ENCODE assay signal across 21 mouse cellular contexts in genomic region chr1:155795791-155796233, GRCm38 (mm10). TPM values are rescaled to one million over a fixed set of nuclear protein-coding genes. Genes with fewer than 3 reads are reported as not detected.
DNase-seq lines count a peak whose midpoint lies in the region; ATAC-seq lines count a peak whose summit lies in the region.
"Had no signal": no experiment of that assay in that cellular context is flagged by ENCODE, and none has a peak within 500 bp of the region (broad histone marks: within the 10 kb centered on the region; RNA-seq: fewer than 3 reads in every experiment).

No protein-coding gene starts in this region.

- no peak overlapping the region for H3K4me2 ChIP-seq in forebrain, embryonic 16.5 days (ENCODE audit: low read length)
- H3K4me2 ChIP-seq: hindbrain, embryonic 13.5 days; limb, embryonic 13.5 days had no signal

- no peaks in the 10 kb centered on the region for H3K27me3 ChIP-seq in forebrain, embryonic 16.5 days (replicated peaks; ENCODE audit: control insufficient read depth, insufficient read depth, low read length)
- H3K27me3 ChIP-seq: hindbrain, embryonic 13.5 days; limb, embryonic 13.5 days; megakaryocyte, embryonic 14.5 days; Patski had no signal

- peaks cover 7% of the 10 kb centered on the region for H3K36me3 ChIP-seq in forebrain, embryonic 16.5 days (ENCODE audit: control insufficient read depth, insufficient read depth)

- WGBS in forebrain, embryonic 16.5 days = 93% methylated on average over 5 of the region's 5 CpGs

- H3K27ac ChIP-seq in forebrain, embryonic 16.5 days (ENCODE audit: low read length) = no peak overlapping the region
- H3K27ac ChIP-seq: hindbrain, embryonic 13.5 days; limb, embryonic 13.5 days had no signal

- intact Hi-C loops in heart, postnatal 10 days (cut with DNase I) = no loop called here
- intact Hi-C loops in heart, postnatal 14 days (cut with DNase I) = no loop called here

- DNase-seq in heart, postnatal 10 days = peak; percentile 22 to 34
- DNase-seq in heart, postnatal 14 days = no peak
- DNase-seq in adipocyte (ENCODE audit: low spot score) = peak; percentile 98
- peak; percentile 67 for DNase-seq in ovary, postnatal 36 days (ENCODE audit: low spot score)
- no peak for DNase-seq in thymus, postnatal 0 days (ENCODE audit: low spot score)
- DNase-seq in right cerebral cortex, postnatal 25 days = no peak
- DNase-seq: cerebellum, adult 9-10 months; embryo, embryonic 11 days; heart, adult 11 months; kidney, adult 18-20 months; kidney, postnatal 4 days; thymus, postnatal 25 days had no signal

- H3K9me3 ChIP-seq in forebrain, embryonic 16.5 days (ENCODE audit: control insufficient read depth, low read length) = no peaks in the 10 kb centered on the region
- H3K9me3 ChIP-seq: hindbrain, embryonic 13.5 days; limb, embryonic 13.5 days had no signal

- no peak overlapping the region for H3K4me3 ChIP-seq in forebrain, embryonic 16.5 days (replicated peaks; ENCODE audit: low read length)
- H3K4me3 ChIP-seq: erythroblast, embryonic 14.5 days; hindbrain, embryonic 13.5 days; limb, embryonic 13.5 days; megakaryocyte, embryonic 14.5 days; myocyte had no signal

- no peak overlapping the region for H3K9ac ChIP-seq in forebrain, embryonic 16.5 days (replicated peaks; ENCODE audit: low read depth, low read length)
- H3K9ac ChIP-seq: hindbrain, embryonic 13.5 days; limb, embryonic 13.5 days had no signal

- ATAC-seq in granulocyte monocyte progenitor cell, adult 5-6 weeks (replicated peaks; ENCODE audit: poor library complexity, severe bottlenecking) = peak; percentile 69
- no peak for ATAC-seq in forebrain, embryonic 16.5 days
- ATAC-seq: Patski had no signal

- H3K4me1 ChIP-seq in forebrain, embryonic 16.5 days (replicated peaks; ENCODE audit: control insufficient read depth, insufficient read depth, low read length) = peaks cover 10% of the 10 kb centered on the region
- H3K4me1 ChIP-seq: limb, embryonic 13.5 days had no signal

RNA-seq across cellular contexts. Expression of gene Qsox1, which starts 16.9 kb away (rescaled TPM):
- 10 to 100 TPM; 64.9 to 69.7 TPM for total RNA-seq in heart, postnatal 10 days (2021)
- total RNA-seq in heart, postnatal 14 days (2021) = 10 to 100 TPM; 45.5 to 55.2 TPM
- 15.0 and 20.9 TPM in 2 replicates for total RNA-seq in granulocyte monocyte progenitor cell, adult 5-6 weeks (2014; fragmentation: Nextera tagmentation)
- 22.4 and 23.3 TPM in 2 replicates for total RNA-seq in granulocyte monocyte progenitor cell, adult 5-6 weeks (2017)
- 19.5 and 20.4 TPM in 2 replicates for polyA plus RNA-seq in forebrain, embryonic 16.5 days (2015; fragmentation: Nextera tagmentation; extraction: Ambion mirVana)
- polyA plus RNA-seq in thymus, postnatal 0 days (2015; fragmentation: Nextera tagmentation; extraction: Ambion mirVana) = 18.9 and 22.1 TPM in 2 replicates

RNA-seq across cellular contexts. Expression of gene Lhx4, which starts 44.3 kb away (rescaled TPM):
- total RNA-seq in heart, postnatal 10 days (2021) = not detected
- total RNA-seq in heart, postnatal 14 days (2021) = not detected
- total RNA-seq in granulocyte monocyte progenitor cell, adult 5-6 weeks (2014; fragmentation: Nextera tagmentation) = not detected in 2 replicates
- not detected in 2 replicates for total RNA-seq in granulocyte monocyte progenitor cell, adult 5-6 weeks (2017)
- not detected in 2 replicates for polyA plus RNA-seq in forebrain, embryonic 16.5 days (2015; fragmentation: Nextera tagmentation; extraction: Ambion mirVana)
- 0.05 TPM in 1 of 2 replicates, not detected in the other for polyA plus RNA-seq in thymus, postnatal 0 days (2015; fragmentation: Nextera tagmentation; extraction: Ambion mirVana)
- total RNA-seq: left cerebral cortex, adult 18-20 months had no signal
- polyA plus RNA-seq: erythroblast, embryonic 14.5 days; Patski had no signal

Comparison
In these comparisons a context has a peak if more than half of its experiments do, and no peak if none do; other contexts are left out.
1. DNase-seq: peak in heart, postnatal 10 days (2 of 2), adipocyte (single experiment) and ovary, postnatal 36 days (single experiment); none in heart, postnatal 14 days (0 of 2), thymus, postnatal 0 days (single experiment) and right cerebral cortex, postnatal 25 days (single experiment).